Mouse (Mus musculus) megakaryocyte, embryonic 14.5 days (primary cell): ENCODE results near the gene 1810010H24Rik.
"Not testable (repeated sequence)": the region's sequence is repeated elsewhere in the genome, so short reads cannot be mapped to it uniquely, and the experiment has no call there.

Experiments
- FLI1 ChIP-seq: IDR thresholded peaks from 2 replicates; pipeline ENCODE4 v1.6.1; 2012; ENCODE audit warnings: low read length, inconsistent platforms, mixed read lengths
- GATA1 ChIP-seq: IDR thresholded peaks from 3 replicates; pipeline ENCODE4 v1.6.1; 2012; ENCODE audit warnings: mixed read lengths, low read length, inconsistent platforms, borderline replicate concordance

DNA sequence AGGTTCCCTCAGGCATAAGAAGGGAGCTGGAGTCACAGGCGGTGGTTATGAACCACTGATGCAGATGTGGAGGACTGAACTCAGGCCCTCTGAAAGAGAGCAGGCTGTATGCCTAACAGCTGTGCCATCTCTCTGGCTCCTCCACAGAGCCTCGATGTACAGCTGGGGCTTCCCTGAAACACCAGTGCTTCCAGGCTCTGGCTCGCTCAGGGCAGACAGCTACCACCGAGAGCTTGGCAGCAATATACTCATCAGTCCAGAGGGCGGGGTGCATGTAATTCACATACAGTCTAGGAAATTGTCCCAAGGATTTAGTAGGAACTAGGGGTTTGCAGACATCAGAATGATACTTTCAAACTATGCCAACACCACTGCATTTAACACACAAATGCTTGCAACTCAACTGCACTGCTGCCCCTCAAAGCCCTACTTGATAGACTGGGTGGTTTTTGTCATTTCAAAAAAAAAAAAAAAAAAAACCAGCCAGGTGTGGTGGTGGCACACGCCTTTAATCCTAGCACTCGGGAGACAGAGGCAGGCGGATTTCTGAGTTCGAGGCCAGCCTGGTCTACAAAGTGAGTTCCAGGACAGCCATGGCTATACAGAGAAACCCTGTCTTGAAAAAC, 39.4 kb upstream of the 1810010H24Rik start:
- not testable (repeated sequence) for TF ChIP-seq GATA1, FLI1
